Mouse (Mus musculus): ENCODE results near the gene Osbpl5.
"Not testable (repeated sequence)": the region's sequence is repeated elsewhere in the genome, so short reads cannot be mapped to it uniquely, and the experiment has no call there.

Osbpl5 gene

GRCm38 (mm10) chr7:143709395-143709794, 47.4 kb downstream of the Osbpl5 start:
- DNase-seq (ENCODE audit: low spot score in 2 of 2): no peak

GRCm38 (mm10) chr7:143706697-143707438, 49.9 kb downstream of the Osbpl5 start:
- peak; percentile 84 to 87 for DNase-seq (ENCODE audit: low spot score in 2 of 2)

- no peak for DNase-seq (ENCODE audit: low spot score in 2 of 2)
Measured at GRCm38 (mm10) chr7:143696140-143696539, 60.6 kb downstream of the Osbpl5 start.

GRCm38 (mm10) chr7:143694550-143694949, 62.2 kb downstream of the Osbpl5 start:
- DNase-seq (ENCODE audit: low spot score in 2 of 2): no peak

GRCm38 (mm10) chr7:143692746-143693510, 63.9 kb downstream of the Osbpl5 start:
- DNase-seq (ENCODE audit: low spot score in 2 of 2): no peak

GRCm38 (mm10) chr7:143691909-143692308, 64.9 kb downstream of the Osbpl5 start:
- no peak for DNase-seq (ENCODE audit: low spot score in 2 of 2)

- no peak for DNase-seq (ENCODE audit: low spot score in 2 of 2)
Measured at GRCm38 (mm10) chr7:143691181-143691580, 65.6 kb downstream of the Osbpl5 start.

GRCm38 (mm10) chr7:143689946-143690345, 66.8 kb downstream of the Osbpl5 start:
- DNase-seq (ENCODE audit: low spot score in 2 of 2): no peak

- DNase-seq (ENCODE audit: low spot score in 2 of 2): no peak
Measured at GRCm38 (mm10) chr7:143689481-143689880, 67.3 kb downstream of the Osbpl5 start.

GRCm38 (mm10) chr7:143686676-143687075, 70.1 kb downstream of the Osbpl5 start:
- DNase-seq (ENCODE audit: low spot score in 2 of 2): peak in 1 of 2 experiments; percentile 3

GRCm38 (mm10) chr7:143686191-143686590, 70.6 kb downstream of the Osbpl5 start:
- not testable (repeated sequence) for DNase-seq (ENCODE audit: low spot score in 2 of 2)

- DNase-seq (ENCODE audit: low spot score in 2 of 2): peak; percentile 59 to 63
Measured at GRCm38 (mm10) chr7:143685359-143686067, 71.3 kb downstream of the Osbpl5 start, which contains the start of gene Tnfrsf23. Gene Tnfrsf23 (minus strand): TSS chr7:143685872.

- DNase-seq (ENCODE audit: low spot score in 2 of 2): not testable (repeated sequence)
Measured at GRCm38 (mm10) chr7:143684569-143684968, 72.2 kb downstream of the Osbpl5 start.

GRCm38 (mm10) chr7:143681566-143681965, 75.2 kb downstream of the Osbpl5 start:
- no peak for DNase-seq (ENCODE audit: low spot score in 2 of 2)

GRCm38 (mm10) chr7:143680836-143681235, 75.9 kb downstream of the Osbpl5 start:
- not testable (repeated sequence) for DNase-seq (ENCODE audit: low spot score in 2 of 2)

GRCm38 (mm10) chr7:143679650-143680049, 77.1 kb downstream of the Osbpl5 start:
- DNase-seq (ENCODE audit: low spot score in 2 of 2): not testable (repeated sequence)

- no peak for DNase-seq (ENCODE audit: low spot score in 2 of 2)
Measured at GRCm38 (mm10) chr7:143666427-143667311, 90.1 kb downstream of the Osbpl5 start.

- DNase-seq (ENCODE audit: low spot score in 2 of 2): no peak
Measured at GRCm38 (mm10) chr7:143663470-143663869, 93.3 kb downstream of the Osbpl5 start.

- DNase-seq (ENCODE audit: low spot score in 2 of 2): no peak
Measured at GRCm38 (mm10) chr7:143660797-143661196, 96.0 kb downstream of the Osbpl5 start.

- not testable (repeated sequence) for DNase-seq (ENCODE audit: low spot score in 2 of 2)
Measured at GRCm38 (mm10) chr7:143649769-143650346, 106.9 kb downstream of the Osbpl5 start.
